Mouse (Mus musculus) midbrain, embryonic 11.5 days (tissue): ENCODE data around the gene Gm8909. TPM values are rescaled to one million over a fixed set of nuclear protein-coding genes. Genes with fewer than 3 reads are reported as not detected.
"Not testable (repeated sequence)": the region's sequence is repeated elsewhere in the genome, so short reads cannot be mapped to it uniquely, and the experiment has no call there.

ENCODE experiments used
- ATAC-seq: fragments of 200-750 bp; cut with Nextera tagmentation; 2 replicates; pipeline ENCODE4 v1.8.0; 2017; ENCODE audit warnings: moderate TSS enrichment, moderate library complexity; ENCODE audit not compliant: low FRiP score
- DNase-seq: peaks from one replicate; pipeline ENCODE4 v3.0.0; 2015; ENCODE audit warnings: low spot score; ENCODE audit errors: missing footprints
- H3K27ac ChIP-seq: fragments of 300-500 bp; sonication (generic); 2 replicates; pipeline ENCODE4 v1.5.1; 2014; ENCODE audit warnings: low read depth, low read length
- H3K27me3 ChIP-seq: fragments of 300-500 bp; sonication (generic); 2 replicates; pipeline ENCODE4 v1.6.1; 2014; ENCODE audit warnings: mild to moderate bottlenecking, low read length, moderate library complexity, mixed read lengths; ENCODE audit not compliant: control insufficient read depth, insufficient read depth
- H3K36me3 ChIP-seq: fragments of 300-500 bp; sonication (generic); 2 replicates; pipeline ENCODE4 v1.6.1; 2014; ENCODE audit warnings: mild to moderate bottlenecking, low read length, moderate library complexity, mixed read lengths; ENCODE audit not compliant: control insufficient read depth, insufficient read depth
- H3K4me1 ChIP-seq: fragments of 300-500 bp; sonication (generic); 2 replicates; pipeline ENCODE4 v1.6.1; 2014; ENCODE audit warnings: low read length; ENCODE audit not compliant: control insufficient read depth, insufficient read depth
- H3K4me2 ChIP-seq: fragments of 300-500 bp; sonication (generic); 2 replicates; pipeline ENCODE4 v1.6.1; 2014; ENCODE audit warnings: mild to moderate bottlenecking, moderate library complexity
- H3K4me3 ChIP-seq: fragments of 300-500 bp; sonication (generic); 2 replicates; pipeline ENCODE4 v1.5.1; 2014; ENCODE audit warnings: low read depth, low read length
- H3K9ac ChIP-seq: fragments of 300-500 bp; sonication (generic); 2 replicates; pipeline ENCODE4 v1.6.1; 2014; ENCODE audit warnings: low read length
- H3K9me3 ChIP-seq: fragments of 300-500 bp; sonication (generic); 2 replicates; pipeline ENCODE4 v1.6.1; 2016; ENCODE audit warnings: low read length; ENCODE audit not compliant: control insufficient read depth
- WGBS: fragments of 180-500 bp; shearing (Covaris S2); extraction: QIAGEN DNeasy Blood & Tissue Kit; methylation state at CpG from one replicate; pipeline ENCODE4 v1.1.7; 2014; 5-methylcytosine and 5-hydroxymethylcytosine counted together
- polyA plus RNA-seq: library from polyadenylated mRNA; unstranded; fragments of >200 nt; fragmentation: Nextera tagmentation; extraction: Ambion mirVana; gene quantifications from 2 replicates; pipeline ENCODE4 v1.2.1, GENCODE M21; 2014

Gene Gm8909
- polyA plus RNA-seq, 1 experiment from 2014 or later: 0.16 TPM

DNA sequence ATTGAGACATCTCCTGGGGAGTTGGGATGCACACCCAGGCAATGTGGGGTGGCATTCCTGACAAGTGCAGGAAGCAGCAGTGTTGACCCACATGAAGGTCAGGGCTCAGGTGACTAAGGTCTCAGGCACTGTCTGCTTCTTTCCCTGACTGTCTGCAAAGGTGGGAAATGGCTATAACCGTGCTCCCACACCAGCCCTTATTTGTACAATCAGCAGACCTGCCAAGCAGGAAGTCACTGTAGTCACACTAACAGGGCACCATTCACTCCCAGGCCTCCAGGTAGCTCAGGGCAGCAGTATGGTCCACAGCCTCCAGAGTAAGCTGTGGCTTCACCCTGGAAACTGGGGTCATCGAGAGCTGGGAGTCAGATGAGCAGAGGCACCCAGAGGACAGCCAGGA is 24.0 kb upstream of the Gm8909 start:
- H3K9me3 ChIP-seq: no peaks in the 10 kb centered on the region
- H3K36me3 ChIP-seq: no peaks in the 10 kb centered on the region
- H3K4me2 ChIP-seq: no peak overlapping the region
- DNase-seq: no peak
- no peak overlapping the region for H3K9ac ChIP-seq
- ATAC-seq: no peak
- H3K27me3 ChIP-seq: peaks cover 5% of the 10 kb centered on the region; the same call in 1 of the 2 replicates
- no peak overlapping the region for H3K4me3 ChIP-seq
- WGBS: 70% methylated on average over 2 of the region's 2 CpGs
- H3K27ac ChIP-seq: no peak overlapping the region
- H3K4me1 ChIP-seq: no peaks in the 10 kb centered on the region

DNA sequence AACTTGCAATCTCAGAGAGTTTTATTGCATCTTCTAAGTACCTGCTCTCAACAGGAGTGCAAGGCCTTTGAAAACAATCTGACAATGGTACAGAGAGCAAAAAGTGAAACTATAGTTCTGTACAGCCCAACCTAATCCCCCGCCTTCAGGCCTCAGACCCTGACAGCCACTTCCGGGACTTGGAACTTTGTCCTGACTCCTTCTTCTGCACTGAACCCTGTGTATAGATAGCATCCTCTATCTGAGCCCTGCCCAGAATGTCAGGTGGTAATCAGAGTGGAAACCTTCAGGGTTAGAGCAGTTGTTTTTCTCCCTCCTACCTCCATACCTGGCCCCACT is 21.8 kb upstream of the Gm8909 start, which contains the start of gene H2-T3:
TSS of gene H2-T3 (minus strand) at position 119 of the 339 bp plus-strand sequence.
- WGBS: 72% methylated on average over 2 of the region's 2 CpGs
- Histone ChIP-seq H3K4me1 (no peaks in the 10 kb centered on the region), H3K27me3 (peaks cover 5% of the 10 kb centered on the region; the same call in 1 of the 2 replicates), H3K36me3 (no peaks in the 10 kb centered on the region), H3K9ac (no peak within 1 kb of the TSS), H3K27ac (no peak within 1 kb of the TSS), H3K9me3 (no peaks in the 10 kb centered on the region), H3K4me2 (no peak within 1 kb of the TSS), H3K4me3 (no peak within 1 kb of the TSS)
- no peak for ATAC-seq
- no peak for DNase-seq

DNA sequence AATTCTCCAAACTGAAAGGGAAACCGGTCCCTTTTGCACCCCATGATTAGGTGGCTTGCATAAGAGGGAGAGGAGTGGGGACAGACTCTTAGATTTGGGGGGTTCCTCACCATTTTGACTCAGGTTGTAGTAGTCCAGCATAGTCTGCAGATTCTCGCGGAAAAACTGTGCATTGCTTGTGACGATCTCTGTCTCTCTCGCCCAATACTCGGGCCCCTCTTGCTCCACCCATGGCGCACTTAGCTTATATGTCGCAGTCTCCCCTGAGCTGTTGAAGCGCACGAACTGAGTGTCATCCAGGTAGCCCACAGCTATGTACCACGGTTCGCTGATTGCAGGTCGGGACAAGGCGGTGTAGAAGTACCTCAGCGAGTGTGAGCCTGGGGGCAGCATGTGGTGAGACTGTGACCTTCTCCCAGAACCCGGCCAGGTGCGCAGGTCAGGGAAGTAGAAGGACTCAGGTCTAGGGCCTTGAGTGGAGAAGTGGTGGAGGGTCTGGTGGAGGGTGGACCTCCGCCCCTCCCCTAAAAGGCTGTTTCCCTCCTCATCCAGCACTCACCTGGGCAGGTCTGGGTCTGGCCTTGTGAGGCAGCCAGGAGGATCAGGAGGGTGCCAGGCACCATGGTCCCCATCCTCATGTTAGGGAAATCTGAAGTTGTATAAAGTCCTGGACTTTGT is 21.3 kb upstream of the Gm8909 start:
- Histone ChIP-seq H3K4me1 (no peaks in the 10 kb centered on the region), H3K9ac (no peak overlapping the region), H3K27me3 (peaks cover 5% of the 10 kb centered on the region; the same call in 1 of the 2 replicates), H3K36me3 (no peaks in the 10 kb centered on the region), H3K9me3 (no peaks in the 10 kb centered on the region), H3K27ac (no peak overlapping the region), H3K4me3 (no peak overlapping the region), H3K4me2 (no peak overlapping the region)
- WGBS: 48% methylated on average over 18 of the region's 18 CpGs
- no peak for DNase-seq
- no peak for ATAC-seq

DNA sequence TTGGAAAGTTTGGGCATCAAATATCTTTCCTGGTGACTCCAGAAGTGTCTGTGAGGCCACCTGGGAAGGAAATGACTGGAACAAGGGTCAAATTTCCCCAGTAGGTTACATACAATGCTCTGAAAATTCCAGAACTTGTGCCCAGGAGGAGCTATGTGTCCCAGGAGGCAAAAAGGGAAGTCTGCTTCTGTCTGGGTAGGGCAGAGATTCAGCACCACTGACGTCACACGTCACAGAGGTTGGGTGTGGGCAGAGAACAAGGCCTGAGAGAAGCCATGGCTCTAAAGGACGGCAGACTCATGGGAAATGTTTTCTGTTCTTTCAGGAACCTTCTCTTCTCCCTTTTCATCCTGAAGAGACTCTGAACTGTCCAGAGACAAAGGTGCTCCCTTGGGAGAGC is 19.2 kb upstream of the Gm8909 start:
- ATAC-seq (no peak), DNase-seq (no peak)
- Histone ChIP-seq H3K4me3 (no peak overlapping the region), H3K9ac (no peak overlapping the region), H3K27ac (no peak overlapping the region), H3K9me3 (no peaks in the 10 kb centered on the region), H3K36me3 (no peaks in the 10 kb centered on the region), H3K4me2 (no peak overlapping the region), H3K27me3 (peaks cover 5% of the 10 kb centered on the region; the same call in 1 of the 2 replicates), H3K4me1 (no peaks in the 10 kb centered on the region)
- 60% methylated on average over 3 of the region's 3 CpGs for WGBS

DNA sequence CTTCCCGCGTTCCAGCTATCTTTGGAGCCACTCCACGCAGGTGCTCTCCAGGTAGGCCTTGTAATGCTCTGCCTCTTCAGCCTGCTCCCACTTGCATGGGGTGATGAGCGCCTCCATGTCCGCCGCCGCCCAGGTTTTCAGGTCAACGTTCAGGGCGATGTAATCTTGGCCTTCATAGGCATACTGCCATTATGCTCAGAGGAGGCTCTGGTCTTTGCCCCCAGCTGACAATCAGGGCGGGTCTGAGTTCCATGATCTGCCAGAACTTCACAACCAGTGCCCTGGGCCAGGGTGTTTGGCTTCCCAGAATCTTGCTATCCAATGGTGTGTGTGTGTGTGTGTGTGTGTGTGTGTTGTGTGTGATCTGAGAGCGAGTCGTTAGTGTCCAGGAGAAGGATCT is 13.9 kb upstream of the Gm8909 start:
- H3K4me3 ChIP-seq: no peak overlapping the region
- H3K4me1 ChIP-seq: no peaks in the 10 kb centered on the region
- H3K36me3 ChIP-seq: no peaks in the 10 kb centered on the region
- no peaks in the 10 kb centered on the region for H3K9me3 ChIP-seq
- 74% methylated on average over 12 of the region's 12 CpGs for WGBS
- no peak overlapping the region for H3K27ac ChIP-seq
- DNase-seq (no peak), ATAC-seq (no peak)
- H3K27me3 ChIP-seq: peaks cover 5% of the 10 kb centered on the region; the same call in 1 of the 2 replicates
- H3K9ac ChIP-seq: no peak overlapping the region
- no peak overlapping the region for H3K4me2 ChIP-seq

DNA sequence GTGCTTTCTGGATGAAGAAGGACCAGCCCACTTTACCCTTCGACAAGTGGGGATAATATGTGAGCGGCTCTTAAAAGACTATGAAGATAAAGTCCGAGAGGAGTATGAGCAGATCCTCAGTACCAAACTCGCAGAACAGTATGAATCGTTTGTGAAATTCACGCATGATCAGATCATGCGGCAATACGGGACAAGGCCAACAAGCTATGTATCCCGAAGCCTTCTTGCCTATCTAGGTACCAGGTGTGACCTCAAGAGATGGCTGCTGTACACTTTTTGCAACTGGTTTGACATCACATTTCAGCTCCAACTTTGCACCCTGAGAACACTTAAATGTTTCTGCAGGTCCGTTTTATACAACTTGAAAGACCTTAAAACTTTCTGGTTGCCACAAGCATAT is 11.1 kb upstream of the Gm8909 start:
- DNase-seq: peak; percentile 87
- Histone ChIP-seq H3K4me2 (peak overlapping the region; percentile 49), H3K4me3 (peak overlapping the region; percentile 31; the same call in 1 of the 2 replicates)
- H3K27ac ChIP-seq, H3K9ac ChIP-seq, ATAC-seq, H3K36me3 ChIP-seq, H3K9me3 ChIP-seq, H3K27me3 ChIP-seq, H3K4me1 ChIP-seq: not testable (repeated sequence)
- WGBS: 12% methylated on average over 10 of the region's 10 CpGs

DNA sequence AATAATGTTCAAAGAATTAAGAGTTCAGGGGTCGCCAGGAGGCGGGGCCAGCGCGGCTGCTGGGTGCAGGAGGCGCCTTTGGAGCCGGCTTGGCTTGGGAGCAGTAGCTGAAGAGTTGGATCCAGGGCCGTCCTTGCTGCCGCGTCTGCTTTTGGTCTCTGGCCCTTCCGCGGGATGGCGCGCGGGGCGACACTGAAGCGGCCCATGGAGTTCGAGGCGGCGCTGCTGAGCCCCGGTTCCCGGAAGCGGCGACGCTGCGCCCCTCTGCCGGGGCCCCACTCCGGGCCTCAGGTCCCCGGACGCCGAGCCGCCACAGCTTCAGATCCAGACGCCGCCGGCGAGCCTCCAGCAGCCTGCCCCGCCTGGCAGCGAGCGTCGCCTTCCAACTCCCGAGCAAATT is 10.6 kb upstream of the Gm8909 start:
- H3K4me1 ChIP-seq, H3K27me3 ChIP-seq, H3K27ac ChIP-seq, H3K9me3 ChIP-seq, H3K36me3 ChIP-seq: not testable (repeated sequence)
- ATAC-seq (peak; percentile 73), DNase-seq (peak; percentile 93)
- Histone ChIP-seq H3K9ac (peak overlapping the region; percentile 24; the same call in 1 of the 2 replicates), H3K4me3 (peak overlapping the region; percentile 31), H3K4me2 (peak overlapping the region; percentile 49)
- 0% methylated on average over 38 of the region's 40 CpGs for WGBS

DNA sequence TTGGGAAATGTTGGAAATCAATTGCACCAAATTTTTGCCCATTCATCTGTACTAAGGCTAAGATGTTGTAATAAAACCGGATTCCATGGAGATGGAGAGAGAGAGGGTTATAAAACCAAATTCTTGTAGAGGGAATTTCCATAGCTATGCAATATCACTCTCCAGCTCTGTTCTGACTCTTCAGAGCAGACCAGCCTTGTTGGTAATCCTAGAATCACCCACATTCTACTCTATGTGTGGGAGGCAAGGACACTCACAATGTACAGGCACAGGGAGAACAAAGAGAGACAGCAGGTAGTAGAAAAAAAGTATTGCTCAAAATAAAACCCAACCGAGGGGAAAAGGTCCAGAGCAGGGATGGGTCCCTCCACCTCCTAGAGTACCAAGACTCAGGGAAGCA is 7.8 kb upstream of the Gm8909 start:
- not testable (repeated sequence) for H3K9ac ChIP-seq, H3K9me3 ChIP-seq

DNA sequence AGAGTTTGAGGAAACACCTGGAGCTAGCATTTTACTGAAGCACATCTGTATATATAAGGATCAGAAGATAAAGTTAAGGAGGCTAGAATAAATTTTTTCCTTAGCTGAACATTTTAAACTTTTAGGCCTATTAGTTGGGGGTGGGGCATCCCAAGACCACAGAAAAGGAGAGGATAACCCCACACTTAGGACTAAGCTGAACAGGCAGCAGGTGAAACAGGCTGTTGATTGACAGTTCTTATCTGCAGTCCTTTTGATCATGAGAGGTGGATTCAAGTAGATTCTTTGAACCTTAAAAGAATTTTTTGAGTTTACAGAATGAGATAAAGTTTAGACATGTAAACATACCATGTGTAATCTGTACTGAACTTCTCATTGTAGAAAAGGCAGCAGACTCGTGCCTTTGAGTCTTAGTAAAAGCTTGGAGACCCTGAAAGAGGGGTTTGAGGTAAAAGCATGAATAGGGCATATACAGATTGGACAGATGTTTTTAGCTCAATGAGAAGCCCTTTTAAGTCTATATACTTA is 2.0 kb upstream of the Gm8909 start:
- H3K9me3 ChIP-seq: no peaks in the 10 kb centered on the region

More for the DNA sequence above, 7.8 kb upstream of the Gm8909 start:
- not testable (repeated sequence) for H3K27ac ChIP-seq, DNase-seq, H3K36me3 ChIP-seq, ATAC-seq, H3K4me3 ChIP-seq, H3K4me1 ChIP-seq, H3K27me3 ChIP-seq, H3K4me2 ChIP-seq
- no CpG with 5 or more reads among the region's 2 CpGs for WGBS

More for the DNA sequence above, 2.0 kb upstream of the Gm8909 start:
- no peak for ATAC-seq
- Histone ChIP-seq H3K9ac (no peak overlapping the region), H3K27me3 (peaks cover 38% of the 10 kb centered on the region), H3K4me1 (no peaks in the 10 kb centered on the region), H3K36me3 (no peaks in the 10 kb centered on the region), H3K4me3 (no peak overlapping the region), H3K4me2 (no peak overlapping the region), H3K27ac (no peak overlapping the region)
- DNase-seq: peak; percentile 79
- 57% methylated on average over 1 of the region's 1 CpGs for WGBS
